Mouse (Mus musculus) kidney, postnatal 4 days (tissue): ENCODE data around the gene Arl4c.

Experiments used
- DNase-seq, 2 experiments: peaks; one replicate each; pipeline ENCODE4 v3.0.0; 2021; ENCODE audit warnings: mixed read lengths in 2 of 2

Gene Arl4c

DNA sequence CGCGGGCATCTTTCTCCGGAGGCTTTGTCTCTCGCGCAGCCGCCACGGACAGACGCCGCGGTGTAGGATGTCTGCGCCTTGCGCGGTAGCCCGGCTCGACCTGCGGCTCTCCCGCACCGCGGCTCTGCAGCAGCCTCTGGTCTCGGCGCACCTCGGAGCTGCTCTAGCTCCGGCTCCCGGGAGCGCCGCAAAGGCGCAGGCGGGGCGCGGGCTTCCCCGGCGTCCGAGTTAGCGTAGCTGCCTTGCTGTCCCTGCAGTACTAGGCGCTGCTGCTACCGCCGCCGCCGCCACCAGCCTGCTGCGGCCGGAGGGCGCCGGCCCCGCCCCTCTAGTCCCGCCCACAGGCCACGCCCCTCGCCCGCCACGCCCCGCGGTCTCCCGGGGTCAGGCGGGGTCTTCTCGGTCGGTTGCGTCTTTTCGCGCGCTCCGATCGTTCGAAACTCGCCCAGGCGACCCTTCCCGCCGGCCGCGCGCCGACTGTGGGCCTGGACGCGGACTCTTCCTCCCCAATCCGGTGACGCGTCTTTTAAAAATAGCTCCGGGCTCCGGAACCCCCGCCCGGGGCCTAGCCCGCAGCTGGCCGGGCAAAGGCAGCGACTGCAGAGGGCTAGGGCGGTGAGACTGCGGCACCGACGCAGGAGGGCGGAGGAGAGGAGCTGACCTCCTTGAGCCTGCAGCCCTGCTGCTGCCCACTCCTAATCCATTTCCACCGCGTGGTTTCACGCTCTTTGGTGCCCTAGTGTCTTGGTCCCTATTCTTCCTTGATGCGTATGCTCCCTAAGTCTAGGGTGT, at the start of gene Arl4c:
TSS of gene Arl4c (minus strand) at position 352 of the 792 bp plus-strand sequence.
- DNase-seq: peak; percentile 91 to 94

DNA sequence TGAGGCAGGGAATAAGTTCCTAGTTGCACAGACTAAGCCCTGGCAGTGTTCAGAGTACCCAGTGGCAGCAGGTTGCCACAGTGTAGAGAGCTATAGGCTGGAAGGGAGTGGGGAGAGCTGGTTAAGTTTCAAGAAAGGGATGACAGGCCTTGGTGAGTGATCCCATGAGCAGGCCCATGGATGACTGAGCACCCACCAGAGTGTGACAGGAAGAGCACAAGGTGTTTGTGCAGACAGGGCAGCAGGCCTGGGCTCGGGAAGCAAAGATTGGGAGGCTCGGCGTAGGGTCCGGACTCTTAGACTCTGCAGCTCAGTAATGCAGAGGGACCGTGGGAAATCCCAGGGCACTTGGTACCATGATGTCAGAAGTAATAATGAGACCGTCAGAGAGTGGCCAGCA, 49.3 kb upstream of the Arl4c start:
- peak; percentile 61 to 74 for DNase-seq

- no peak for DNase-seq
These were observed 48.6 kb upstream of the Arl4c start for GRCm38 (mm10) chr1:88750576-88750975.

DNA sequence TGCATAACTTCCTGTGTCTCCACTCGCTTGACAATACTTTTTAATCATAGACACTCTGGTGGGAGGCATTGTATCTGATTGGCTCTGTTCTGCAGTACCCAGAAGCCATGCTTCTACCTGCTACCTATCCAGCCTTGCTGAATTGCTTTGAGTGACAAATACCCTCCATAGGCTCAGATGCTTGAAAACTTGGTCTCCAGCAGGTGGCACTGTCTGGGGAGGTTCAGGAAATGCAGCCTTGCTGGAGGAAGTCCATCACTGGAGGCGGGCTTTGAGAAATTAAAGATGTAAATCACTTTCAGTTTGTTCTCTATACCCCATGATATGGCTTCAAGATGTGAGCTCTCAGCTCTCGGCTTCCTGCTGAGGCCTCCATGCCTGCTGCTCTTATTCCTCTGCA, 48.1 kb upstream of the Arl4c start:
- DNase-seq: peak; percentile 61 to 75

- no peak for DNase-seq
These were observed 47.1 kb upstream of the Arl4c start for GRCm38 (mm10) chr1:88749106-88749505.

- DNase-seq: peak; percentile 84 to 88
These were observed 43.2 kb upstream of the Arl4c start for GRCm38 (mm10) chr1:88745256-88745655.

- no peak for DNase-seq
These were observed 42.2 kb upstream of the Arl4c start for GRCm38 (mm10) chr1:88744261-88744660.

- peak; percentile 67 to 71 for DNase-seq
These were observed 40.4 kb upstream of the Arl4c start for GRCm38 (mm10) chr1:88742372-88742771.

- no peak for DNase-seq
These were observed 37.5 kb upstream of the Arl4c start for GRCm38 (mm10) chr1:88739546-88739945.

- no peak for DNase-seq
These were observed 36.9 kb upstream of the Arl4c start for GRCm38 (mm10) chr1:88738931-88739330.

DNA sequence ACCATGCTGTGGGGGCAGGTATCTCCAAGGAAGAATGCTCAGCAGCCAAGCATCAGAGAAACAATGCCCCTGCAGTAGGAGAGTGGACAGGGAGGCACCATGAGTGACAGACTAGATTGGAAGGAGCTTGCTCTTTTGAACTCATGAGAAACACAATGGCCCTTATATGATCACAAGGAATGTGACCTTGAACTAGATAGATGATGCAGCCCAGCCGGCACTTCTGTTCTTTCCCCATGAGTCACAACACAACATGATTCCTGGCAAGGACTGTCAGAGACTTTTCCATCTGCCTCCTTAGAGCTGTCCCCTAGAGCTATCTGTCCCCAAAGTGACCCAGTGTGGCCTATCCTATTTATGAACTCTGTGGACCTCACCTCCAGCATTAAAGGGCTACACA, 27.5 kb upstream of the Arl4c start:
- no peak for DNase-seq

DNA sequence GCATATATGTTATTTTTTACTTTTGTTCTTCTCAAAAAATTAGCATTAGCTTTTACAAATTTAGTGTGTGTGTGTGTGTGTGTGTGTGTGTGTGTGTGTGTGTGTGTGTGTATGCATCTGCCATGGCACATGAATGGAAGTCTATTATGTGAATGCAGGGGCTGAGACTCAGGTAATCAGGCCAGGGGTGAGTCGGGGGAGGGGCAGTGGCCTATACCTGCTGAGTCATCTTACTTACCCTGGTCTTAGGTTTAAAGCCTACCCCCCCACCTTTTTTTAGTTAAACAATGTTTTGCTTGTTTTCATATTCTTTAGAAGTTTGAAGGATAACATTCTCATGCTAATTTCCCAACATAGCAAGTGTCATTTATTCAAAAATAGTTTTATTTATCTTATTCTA, 25.3 kb upstream of the Arl4c start:
- DNase-seq: no peak

GRCm38 (mm10) chr1:88725716-88726115, 23.7 kb upstream of the Arl4c start:
- no peak for DNase-seq

DNA sequence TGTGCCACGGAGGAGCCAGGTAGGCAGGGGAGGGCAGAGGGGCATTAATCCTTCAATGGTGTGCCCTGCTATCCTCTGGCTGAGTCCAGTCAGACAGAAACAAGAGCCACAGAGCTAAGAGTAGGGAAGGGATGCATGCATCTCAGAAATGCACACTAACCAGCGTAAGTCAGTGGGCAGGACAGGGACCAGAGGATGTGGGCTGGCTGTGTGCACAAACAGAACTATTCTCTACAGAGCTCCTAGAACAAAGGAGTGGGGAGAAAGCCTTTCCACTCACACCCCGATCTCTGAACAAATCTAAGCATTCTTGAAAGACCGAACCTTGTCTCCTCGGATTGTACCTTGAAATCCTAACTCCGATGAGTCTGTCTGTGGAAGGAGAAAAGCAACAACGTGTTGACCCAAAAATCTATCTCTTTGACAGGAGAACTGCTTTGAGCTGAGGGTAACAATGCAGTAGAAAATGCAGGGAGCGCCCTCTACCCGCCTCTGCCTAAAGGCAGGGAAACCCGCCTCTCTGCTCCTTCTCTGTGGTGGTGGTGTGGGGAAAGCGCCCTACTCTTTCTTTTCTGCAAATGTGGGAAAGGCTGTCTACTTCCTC, 18.7 kb upstream of the Arl4c start:
- DNase-seq: peak in 1 of 2 experiments; percentile 27

DNA sequence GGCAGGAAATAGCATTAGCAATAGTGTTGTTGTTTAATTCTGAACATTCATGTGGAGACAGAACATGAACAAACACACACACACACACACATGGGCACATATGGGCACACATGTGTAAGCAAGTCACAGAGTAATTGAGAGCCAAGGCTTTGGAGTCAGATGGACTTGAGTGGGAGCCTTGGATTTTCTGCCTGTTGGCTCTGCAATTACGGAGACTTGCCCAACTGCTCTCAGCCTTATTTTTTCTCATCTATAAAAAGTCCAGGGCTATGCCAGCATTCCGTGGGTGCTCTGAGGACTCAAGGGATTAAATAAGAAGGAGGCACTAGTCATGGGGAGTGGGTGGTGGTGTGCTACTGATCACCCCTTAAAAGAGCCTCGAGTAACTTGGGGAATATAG, 16.5 kb upstream of the Arl4c start:
- DNase-seq: no peak

DNA sequence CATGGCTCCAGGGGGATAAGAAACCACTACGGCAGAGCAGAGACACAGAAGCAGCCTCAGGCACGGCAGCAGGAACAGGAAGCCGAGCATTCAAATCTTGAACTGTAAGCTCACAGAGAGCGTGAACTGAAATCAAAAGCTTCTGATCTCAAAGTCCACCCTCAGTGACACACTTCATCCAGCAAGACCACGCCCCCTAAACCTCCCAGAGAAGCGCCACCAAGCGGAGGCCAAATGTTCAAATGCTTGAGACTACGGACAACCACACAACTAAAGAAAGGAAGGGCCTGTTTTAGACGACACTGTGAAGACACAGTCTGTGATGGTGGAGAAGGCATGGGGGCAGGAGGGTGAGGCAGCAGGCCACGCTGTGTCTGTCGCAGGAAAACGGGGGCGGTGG, 15.7 kb upstream of the Arl4c start:
- DNase-seq: no peak

GRCm38 (mm10) chr1:88712011-88712410, 10.0 kb upstream of the Arl4c start:
- no peak for DNase-seq

- DNase-seq: no peak
These were observed 6.8 kb upstream of the Arl4c start for GRCm38 (mm10) chr1:88708646-88709305.

DNA sequence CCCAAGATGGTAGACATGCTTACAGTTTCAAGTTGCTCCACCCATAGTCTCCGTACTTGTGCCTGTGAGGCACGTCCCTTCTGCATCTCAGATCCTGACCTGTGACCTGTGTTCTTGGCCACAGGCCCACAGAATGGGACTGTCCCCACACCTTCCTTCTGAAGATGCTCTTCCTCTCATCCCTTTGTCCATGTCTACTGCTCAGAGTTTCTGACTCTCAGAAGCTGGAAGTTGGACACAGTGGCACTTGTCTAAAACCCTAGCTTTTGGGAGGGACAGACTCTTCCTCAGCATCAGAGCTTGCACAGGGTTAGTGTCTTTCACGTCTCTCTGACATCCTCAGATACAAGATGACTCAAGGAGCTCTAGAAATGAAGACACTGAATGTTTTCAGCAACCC, 6.2 kb upstream of the Arl4c start:
- DNase-seq: no peak

GRCm38 (mm10) chr1:88707536-88707935, 5.5 kb upstream of the Arl4c start:
- DNase-seq: no peak

- DNase-seq: peak; percentile 94 to 95
These were observed 3.8 kb upstream of the Arl4c start for GRCm38 (mm10) chr1:88705799-88706198.

- DNase-seq: peak; percentile 70 to 76
These were observed 3.0 kb upstream of the Arl4c start for GRCm38 (mm10) chr1:88705050-88705449.

- DNase-seq: peak; percentile 63 to 66
These were observed 810 bp downstream of the Arl4c start for GRCm38 (mm10) chr1:88700961-88701861.
